Mouse (Mus musculus): Measurements from ENCODE around the gene Slc4a3. TPM values are rescaled to one million over a fixed set of nuclear protein-coding genes. Genes with fewer than 3 reads are reported as not detected.

The Slc4a3 gene
- polyA plus RNA-seq, 1 experiment from 2014 or later: 18.0 TPM

DNA sequence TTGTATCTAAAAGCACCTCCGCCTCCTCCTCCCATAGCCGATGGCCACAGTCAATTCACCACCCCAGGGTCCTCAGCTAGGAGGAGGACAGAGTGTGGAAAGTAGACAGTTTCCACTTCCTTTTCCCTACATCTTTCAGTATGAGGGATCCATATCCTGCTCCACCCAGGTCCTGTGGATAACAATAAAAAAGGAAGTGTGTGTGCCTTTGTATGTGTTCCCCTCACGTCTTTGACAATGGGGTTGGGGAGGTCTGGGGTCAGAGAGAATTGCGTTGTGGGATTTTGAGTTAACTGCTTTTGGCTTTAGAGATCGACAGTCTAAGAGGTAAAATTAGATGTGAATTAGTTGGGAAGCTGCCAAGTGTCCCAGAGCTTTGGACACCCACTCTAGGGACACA lies 35.9 kb upstream of the Slc4a3 start:
- H3K4me1 ChIP-seq: peaks cover 55% of the 10 kb centered on the region

DNA sequence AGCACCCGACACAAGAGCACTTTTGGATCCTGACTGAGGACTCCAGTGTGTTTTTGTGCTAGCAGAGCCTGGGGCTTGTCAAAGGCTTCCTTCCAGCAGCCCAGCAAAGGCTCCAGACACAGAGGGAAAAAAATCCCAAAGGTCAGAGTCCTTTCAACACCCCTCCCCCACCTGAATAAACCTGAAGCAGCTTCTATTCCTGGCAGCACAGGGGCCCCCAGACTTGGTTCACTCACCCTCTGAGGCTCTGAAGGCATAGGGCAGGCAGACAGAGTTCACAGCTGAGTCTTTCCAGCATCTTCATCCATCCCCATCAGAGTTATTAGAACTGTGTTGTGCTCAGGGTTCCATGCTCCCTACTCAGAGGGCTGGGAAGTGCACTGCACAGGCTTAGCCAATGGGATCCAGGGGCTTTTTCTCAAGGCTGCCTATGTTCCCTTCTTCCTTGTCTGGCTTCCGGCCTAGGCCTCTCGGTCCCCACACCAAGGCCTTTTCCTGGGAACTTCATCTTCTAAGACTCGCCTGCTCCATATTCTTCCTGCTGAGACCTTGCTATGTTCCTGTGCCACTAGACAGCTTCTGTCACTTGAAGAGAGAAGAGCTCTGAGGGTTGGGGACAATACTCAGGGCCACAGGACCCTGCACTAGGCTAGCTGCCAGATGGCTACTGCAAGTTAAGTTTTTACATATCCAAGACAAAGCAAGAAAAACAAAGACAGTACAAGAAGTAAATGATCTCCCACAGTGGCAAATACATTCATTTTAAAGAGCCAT lies 34.4 kb upstream of the Slc4a3 start:
- peaks cover 30% of the 10 kb centered on the region for H3K27me3 ChIP-seq (replicated peaks; ENCODE audit: low read depth, poor library complexity, severe bottlenecking)
- 47% methylated on average over 4 of the region's 4 CpGs for WGBS
- peak overlapping the region; percentile 80 for H3K27ac ChIP-seq (replicated peaks)
- H3K36me3 ChIP-seq (replicated peaks): no peaks in the 10 kb centered on the region
- peak; percentile 41 for DNase-seq (ENCODE audit: low spot score)
- H3K4me1 ChIP-seq: peaks cover 42% of the 10 kb centered on the region
- H3K9me3 ChIP-seq: no peaks in the 10 kb centered on the region
- H3K4me3 ChIP-seq: 0 out of 2 replicates have a peak overlapping the region, but pooled peaks have one; percentile 3

More for the DNA sequence above, 35.9 kb upstream of the Slc4a3 start:
- no peak for DNase-seq (ENCODE audit: low spot score)
- peaks cover 33% of the 10 kb centered on the region for H3K27me3 ChIP-seq (replicated peaks; ENCODE audit: low read depth, poor library complexity, severe bottlenecking)
- WGBS: 79% methylated on average over 5 of the region's 5 CpGs
- H3K27ac ChIP-seq (replicated peaks): no peak overlapping the region
- no peaks in the 10 kb centered on the region for H3K36me3 ChIP-seq (replicated peaks)
- H3K4me3 ChIP-seq: no peak overlapping the region
- no peaks in the 10 kb centered on the region for H3K9me3 ChIP-seq

DNA sequence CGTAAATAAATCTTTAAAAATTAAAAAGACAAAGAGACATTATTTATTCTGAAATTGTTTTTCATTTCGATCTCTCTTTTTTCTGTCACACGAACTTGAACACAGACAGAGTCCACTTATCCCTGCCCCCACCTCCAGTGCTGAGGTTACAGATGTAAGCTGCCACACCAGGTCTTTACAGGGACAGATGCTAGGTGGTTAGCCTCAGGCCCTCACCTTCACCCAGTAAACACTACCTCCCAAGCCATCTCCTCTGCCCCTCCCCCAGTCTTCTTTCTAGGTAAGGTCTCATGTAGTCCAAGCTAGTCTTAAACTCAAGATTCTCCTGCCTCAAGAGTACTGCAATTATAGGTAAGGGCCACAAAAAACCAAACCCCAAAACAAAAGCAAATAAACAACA lies 33.5 kb upstream of the Slc4a3 start:
- no peaks in the 10 kb centered on the region for H3K36me3 ChIP-seq (replicated peaks)
- no peak overlapping the region; the same call in 1 of the 2 replicates for H3K27ac ChIP-seq (replicated peaks)
- no peak overlapping the region for H3K4me3 ChIP-seq
- 95% methylated on average over 3 of the region's 3 CpGs for WGBS
- no peak for DNase-seq (ENCODE audit: low spot score)
- H3K27me3 ChIP-seq (replicated peaks; ENCODE audit: low read depth, poor library complexity, severe bottlenecking): peaks cover 22% of the 10 kb centered on the region
- H3K4me1 ChIP-seq: peaks cover 34% of the 10 kb centered on the region
- H3K9me3 ChIP-seq: no peaks in the 10 kb centered on the region

DNA sequence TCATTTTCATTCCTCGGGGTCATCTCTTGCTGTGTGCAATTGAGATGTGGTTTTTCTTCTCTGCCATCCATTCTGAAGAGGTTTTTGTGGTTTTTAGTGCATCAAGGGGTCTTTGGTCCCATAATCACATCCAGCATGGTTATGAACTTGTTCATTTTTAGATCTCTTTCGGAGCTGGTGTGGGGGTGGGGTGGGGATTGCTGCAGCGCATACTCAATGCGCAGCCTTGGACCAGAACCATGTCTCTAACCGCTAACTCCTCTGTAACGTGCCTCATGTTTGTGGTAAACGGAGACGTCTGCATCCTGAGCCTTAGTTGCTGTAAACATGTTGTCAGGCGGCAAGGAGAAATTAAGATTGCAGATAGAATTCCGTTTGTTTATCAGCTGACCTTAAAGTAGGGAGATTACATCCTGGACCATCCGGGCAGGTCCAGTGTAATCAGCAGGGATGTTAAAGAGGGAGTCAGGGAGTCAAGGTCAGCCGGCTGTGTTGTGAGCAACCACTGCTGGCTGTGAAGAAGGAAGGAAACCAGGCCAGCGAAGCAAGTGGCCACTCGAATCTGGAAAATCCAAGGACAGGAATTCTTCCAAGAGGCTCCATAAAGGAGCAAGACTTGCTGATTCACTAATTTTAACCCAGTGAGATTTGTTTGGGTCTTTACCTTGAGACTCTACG lies 29.2 kb upstream of the Slc4a3 start:
- no peaks in the 10 kb centered on the region for H3K36me3 ChIP-seq (replicated peaks)

DNA sequence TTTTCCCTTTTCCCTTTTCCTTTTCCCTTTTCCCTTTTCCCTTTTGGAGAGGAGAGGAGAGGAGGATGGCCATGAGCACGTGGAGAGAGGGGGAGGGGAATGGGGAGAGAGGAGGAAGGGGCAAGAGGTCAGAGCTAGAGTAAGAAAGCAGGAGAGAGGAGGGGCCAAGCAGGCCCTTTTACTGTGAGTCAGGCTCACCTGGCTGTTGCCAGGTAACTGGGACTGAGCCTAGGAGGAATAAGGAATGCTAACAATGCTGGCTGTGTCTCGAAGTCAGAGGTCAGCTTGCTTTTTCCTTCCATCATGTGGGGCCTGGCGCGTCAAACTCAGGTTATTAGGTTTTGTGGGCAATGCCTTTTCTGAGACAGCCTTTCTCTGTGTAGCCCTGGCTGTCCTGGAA lies 28.1 kb upstream of the Slc4a3 start:
- Histone ChIP-seq H3K36me3 (replicated peaks) (no peaks in the 10 kb centered on the region), H3K4me1 (peaks cover 19% of the 10 kb centered on the region), H3K4me3 (no peak overlapping the region), H3K27ac (replicated peaks) (peak overlapping the region; percentile 54), H3K27me3 (replicated peaks; ENCODE audit: low read depth, poor library complexity, severe bottlenecking) (no peaks in the 10 kb centered on the region), H3K9me3 (no peaks in the 10 kb centered on the region)
- peak; percentile 38 for DNase-seq (ENCODE audit: low spot score)
- 57% methylated on average over 4 of the region's 4 CpGs for WGBS

More for the DNA sequence above, 29.2 kb upstream of the Slc4a3 start:
- Histone ChIP-seq H3K4me1 (peaks cover 14% of the 10 kb centered on the region), H3K9me3 (no peaks in the 10 kb centered on the region), H3K27ac (replicated peaks) (no peak overlapping the region), H3K4me3 (no peak overlapping the region), H3K27me3 (replicated peaks; ENCODE audit: low read depth, poor library complexity, severe bottlenecking) (no peaks in the 10 kb centered on the region)
- 82% methylated on average over 15 of the region's 15 CpGs for WGBS
- no peak for DNase-seq (ENCODE audit: low spot score)

DNA sequence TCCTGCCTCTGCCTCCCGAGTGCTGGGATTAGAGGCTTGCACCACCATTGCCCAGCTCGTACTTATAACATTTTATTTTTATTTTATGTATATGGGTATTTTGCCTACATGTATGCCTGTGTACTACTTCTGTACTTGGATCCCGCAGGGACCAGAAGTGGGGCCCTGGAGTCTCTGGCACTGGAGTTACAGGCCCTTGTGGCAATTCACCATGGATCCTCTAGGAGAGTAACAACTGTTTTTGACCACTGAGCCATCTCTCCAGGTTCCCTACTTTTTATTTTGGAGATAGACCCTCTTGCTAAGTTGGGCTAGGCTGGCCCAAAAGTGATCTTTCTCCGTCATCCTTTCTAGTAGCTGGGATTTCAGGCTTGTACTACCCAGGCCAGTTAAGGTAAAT lies 27.6 kb upstream of the Slc4a3 start:
- 94% methylated on average over 4 of the region's 4 CpGs for whole genome bisulfite sequencing
- no peak overlapping the region for H3K4me3 ChIP-seq
- H3K9me3 ChIP-seq: no peaks in the 10 kb centered on the region
- H3K27ac ChIP-seq (replicated peaks): peak overlapping the region; percentile 54
- H3K4me1 ChIP-seq: peaks cover 19% of the 10 kb centered on the region
- H3K27me3 ChIP-seq (replicated peaks; ENCODE audit: low read depth, poor library complexity, severe bottlenecking): no peaks in the 10 kb centered on the region
- H3K36me3 ChIP-seq (replicated peaks): no peaks in the 10 kb centered on the region
- DNase-seq (ENCODE audit: low spot score): no peak

DNA sequence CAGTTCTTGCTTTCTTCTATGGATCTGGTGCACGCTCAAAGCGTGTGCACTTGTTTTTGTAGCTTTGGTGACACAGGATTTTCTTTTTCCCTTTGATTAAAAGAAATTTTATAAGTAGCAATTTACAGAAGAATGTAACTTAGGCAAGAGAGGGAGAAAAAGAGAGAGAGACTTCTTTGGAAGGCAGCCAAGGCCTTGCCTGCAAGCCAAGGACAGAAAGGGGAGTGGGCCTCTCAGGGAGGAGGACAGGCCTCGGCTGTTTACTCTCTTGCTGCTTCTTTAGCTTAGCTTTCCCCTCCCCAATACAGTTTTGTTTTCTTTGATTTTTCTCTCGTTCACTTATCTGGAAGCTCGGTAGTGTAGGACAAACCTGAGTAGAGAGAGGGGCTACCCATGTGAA lies 26.5 kb upstream of the Slc4a3 start:
- H3K9me3 ChIP-seq: no peaks in the 10 kb centered on the region
- no peak overlapping the region for H3K27ac ChIP-seq (replicated peaks)
- peaks cover 19% of the 10 kb centered on the region for H3K4me1 ChIP-seq
- WGBS: 89% methylated on average over 5 of the region's 5 CpGs
- DNase-seq (ENCODE audit: low spot score): no peak
- no peak overlapping the region for H3K4me3 ChIP-seq
- H3K27me3 ChIP-seq (replicated peaks; ENCODE audit: low read depth, poor library complexity, severe bottlenecking): no peaks in the 10 kb centered on the region
- no peaks in the 10 kb centered on the region; the same call in 1 of the 2 replicates for H3K36me3 ChIP-seq (replicated peaks)

DNA sequence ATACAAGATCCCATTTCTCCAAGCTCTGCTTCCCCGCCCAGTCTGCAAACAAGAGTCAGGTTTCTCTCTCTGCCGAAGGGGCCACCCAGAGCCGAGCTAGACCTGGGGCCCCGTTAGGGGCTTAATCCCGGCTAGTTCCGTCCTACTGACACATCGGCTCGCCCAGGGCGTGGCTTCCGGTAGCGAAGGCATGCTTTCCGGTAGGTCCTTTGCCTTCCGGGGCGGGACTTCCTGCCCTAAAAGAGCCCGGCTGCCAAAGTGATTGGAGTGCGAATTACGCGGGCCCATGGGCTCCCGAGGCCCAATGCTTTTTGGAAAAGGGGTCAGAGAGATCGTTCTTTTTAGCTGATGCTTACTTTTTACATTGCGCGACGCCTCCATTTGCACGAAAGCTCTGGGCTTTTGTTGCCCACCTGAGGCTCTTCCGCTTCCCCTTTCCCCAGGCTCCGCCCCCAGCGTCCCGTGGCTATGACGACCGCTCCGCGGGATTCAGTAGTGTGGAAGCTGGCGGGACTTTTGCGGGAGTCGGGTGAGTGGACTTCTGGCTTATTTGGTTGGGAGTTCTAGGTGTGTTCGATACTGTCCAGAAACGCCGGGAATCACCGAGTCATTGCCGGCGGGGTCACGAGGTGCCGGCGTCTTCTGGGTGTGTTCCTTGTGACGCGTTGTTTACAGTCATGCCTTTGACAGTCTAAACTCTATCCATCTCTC lies 24.6 kb upstream of the Slc4a3 start, which contains the start of gene Stk11ip:
Gene Stk11ip (plus strand): TSS at position 209 of the 711 bp plus-strand sequence.
- peak; percentile 95 for DNase-seq (ENCODE audit: low spot score)
- Histone ChIP-seq H3K36me3 (replicated peaks) (peaks cover 19% of the 10 kb centered on the region), H3K4me3 (peak within 1 kb of the TSS; percentile 78), H3K27me3 (replicated peaks; ENCODE audit: low read depth, poor library complexity, severe bottlenecking) (no peaks in the 10 kb centered on the region), H3K9me3 (no peaks in the 10 kb centered on the region), H3K27ac (replicated peaks) (peak within 1 kb of the TSS; percentile 88), H3K4me1 (peaks cover 19% of the 10 kb centered on the region)
- WGBS: under 1% methylated on average over 46 of the region's 46 CpGs

DNA sequence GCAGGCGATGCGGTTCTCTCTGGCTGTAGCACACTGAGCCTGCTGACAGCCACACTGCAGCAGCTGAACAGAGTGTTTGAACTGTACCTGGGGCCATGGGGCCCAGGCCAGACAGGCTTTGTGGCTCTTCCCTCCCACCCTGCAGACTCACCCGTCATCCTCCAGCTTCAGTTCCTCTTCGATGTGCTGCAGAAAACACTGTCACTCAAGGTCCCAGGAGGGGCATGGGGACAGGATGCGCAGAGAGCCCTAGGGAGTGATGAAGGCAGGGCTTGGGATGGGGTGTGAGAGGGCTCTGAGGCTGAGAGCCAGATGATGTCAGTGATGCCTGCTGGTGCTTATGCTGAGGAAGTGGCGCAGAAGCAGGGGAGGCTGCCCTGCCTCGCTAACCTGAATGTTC lies 21.4 kb upstream of the Slc4a3 start:
- H3K4me3 ChIP-seq: no peak overlapping the region
- no peak for DNase-seq (ENCODE audit: low spot score)
- no peaks in the 10 kb centered on the region for H3K9me3 ChIP-seq
- peaks cover 12% of the 10 kb centered on the region for H3K4me1 ChIP-seq
- no peak overlapping the region for H3K27ac ChIP-seq (replicated peaks)
- H3K36me3 ChIP-seq (replicated peaks): peaks cover 51% of the 10 kb centered on the region
- H3K27me3 ChIP-seq (replicated peaks; ENCODE audit: low read depth, poor library complexity, severe bottlenecking): no peaks in the 10 kb centered on the region
- 90% methylated on average over 7 of the region's 7 CpGs for WGBS

DNA sequence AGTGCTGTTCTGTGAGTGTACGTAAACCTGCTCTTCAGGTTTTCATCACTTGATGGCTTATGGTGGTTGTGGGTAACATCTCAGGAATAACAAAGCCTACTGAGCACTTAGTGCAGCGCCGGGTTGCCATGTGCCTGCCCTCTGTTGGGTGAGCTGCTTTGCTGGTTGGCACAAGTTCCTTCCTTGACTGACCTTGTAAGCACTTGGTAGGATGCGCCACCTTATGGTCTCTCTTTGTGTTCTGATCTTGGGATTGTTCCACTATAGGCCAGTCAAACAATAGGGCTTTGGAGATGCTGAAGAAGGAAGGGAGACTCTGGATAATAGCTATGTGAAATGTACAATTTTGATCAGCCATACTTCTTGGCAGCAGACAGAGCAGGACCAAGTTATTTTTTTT lies 15.5 kb upstream of the Slc4a3 start:
- Histone ChIP-seq H3K27ac (replicated peaks) (no peak overlapping the region), H3K9me3 (no peaks in the 10 kb centered on the region), H3K27me3 (replicated peaks; ENCODE audit: low read depth, poor library complexity, severe bottlenecking) (no peaks in the 10 kb centered on the region), H3K4me1 (no peaks in the 10 kb centered on the region), H3K36me3 (replicated peaks) (peaks cover 96% of the 10 kb centered on the region), H3K4me3 (no peak overlapping the region)
- 88% methylated on average over 4 of the region's 4 CpGs for WGBS
- no peak for DNase-seq (ENCODE audit: low spot score)

DNA sequence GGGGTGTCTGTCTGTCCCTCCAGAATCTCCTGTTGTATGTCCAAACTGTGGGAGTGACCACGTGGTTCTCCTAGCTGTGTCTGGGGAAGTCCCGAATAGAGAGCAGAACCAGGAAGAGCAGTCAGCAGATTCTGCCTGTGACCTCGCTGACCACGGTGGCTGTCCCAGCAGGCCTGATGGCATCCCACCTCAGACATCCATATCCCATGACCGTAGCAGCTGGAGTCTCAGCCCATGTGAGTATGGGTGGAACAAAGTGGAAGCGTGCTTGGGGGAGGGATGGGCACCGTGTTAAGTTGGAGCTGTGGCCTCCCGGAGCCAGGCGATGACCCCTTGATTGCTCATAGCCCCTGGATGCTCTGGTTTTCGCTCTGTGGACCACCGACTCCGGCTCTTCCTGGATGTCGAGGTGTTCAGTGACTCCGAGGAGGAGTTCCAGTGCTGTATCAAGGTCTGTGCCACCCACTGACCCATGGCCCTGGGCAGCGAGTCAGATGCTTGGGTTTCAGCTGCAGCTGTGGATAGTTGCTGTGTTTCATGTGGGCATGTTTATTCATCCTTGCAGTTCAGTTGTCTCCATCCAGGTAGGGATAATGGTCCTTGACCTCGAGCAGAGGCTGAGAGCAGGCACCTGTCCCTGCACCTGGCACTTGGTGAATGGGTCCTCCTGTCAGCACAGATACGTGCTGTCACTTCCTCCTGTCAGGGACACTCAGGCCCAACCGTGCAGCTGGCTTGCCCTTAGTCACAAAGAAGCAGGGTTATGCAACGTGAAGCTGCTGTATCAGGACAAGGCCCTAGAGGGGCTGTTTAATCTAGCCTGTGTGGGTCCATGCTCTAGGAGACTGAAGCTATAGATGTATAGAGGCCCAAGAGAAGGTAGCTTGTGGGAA lies 13.5 kb upstream of the Slc4a3 start:
- DNase-seq (ENCODE audit: low spot score): no peak
- Histone ChIP-seq H3K36me3 (replicated peaks) (peaks cover 89% of the 10 kb centered on the region), H3K27me3 (replicated peaks; ENCODE audit: low read depth, poor library complexity, severe bottlenecking) (no peaks in the 10 kb centered on the region), H3K4me1 (no peaks in the 10 kb centered on the region), H3K27ac (replicated peaks) (no peak overlapping the region), H3K4me3 (no peak overlapping the region), H3K9me3 (no peaks in the 10 kb centered on the region)
- WGBS: 92% methylated on average over 19 of the region's 19 CpGs

Measured in embryonic facial prominence, embryonic 10.5 days (tissue).